Mouse (Mus musculus) urinary bladder, postnatal 4 days (tissue): ENCODE data around the gene Dip2c.

Experiments used
- DNase-seq, 2 experiments: peaks; one replicate each; pipeline ENCODE4 v3.0.0; 2021 to 2022; ENCODE audit warnings: low spot score in 2 of 2

The Dip2c gene

DNA sequence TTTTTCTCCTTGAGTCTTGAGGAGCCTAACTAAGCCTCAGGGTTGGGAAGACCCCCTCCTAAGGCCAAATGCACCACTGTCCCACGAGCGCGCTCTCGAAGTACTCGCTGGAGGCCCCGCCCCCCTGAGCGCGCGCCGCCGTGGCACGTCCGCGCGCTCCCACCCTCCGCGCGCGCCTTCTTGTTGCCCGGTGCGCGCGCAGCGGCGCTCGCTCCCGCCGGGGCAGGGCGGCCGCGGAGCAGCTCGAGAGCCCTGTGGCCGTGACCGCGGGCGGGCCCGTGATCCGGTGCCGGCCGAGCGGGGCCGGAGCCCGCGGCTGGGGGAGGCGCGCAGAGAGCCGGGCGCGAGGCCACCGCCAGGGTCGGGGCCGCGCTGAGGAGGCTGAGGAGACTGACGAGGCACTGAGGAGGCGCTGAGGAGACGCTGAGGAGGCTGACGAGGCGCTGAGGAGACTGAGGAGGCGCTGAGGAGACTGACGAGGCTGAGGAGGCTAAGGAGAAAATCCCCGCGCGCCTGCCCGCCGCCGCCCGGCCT lies at the start of gene Dip2c:
TSS of gene Dip2c (plus strand) at position 207 of the 534 bp plus-strand sequence.
- DNase-seq: peak; percentile 85 to 89

DNA sequence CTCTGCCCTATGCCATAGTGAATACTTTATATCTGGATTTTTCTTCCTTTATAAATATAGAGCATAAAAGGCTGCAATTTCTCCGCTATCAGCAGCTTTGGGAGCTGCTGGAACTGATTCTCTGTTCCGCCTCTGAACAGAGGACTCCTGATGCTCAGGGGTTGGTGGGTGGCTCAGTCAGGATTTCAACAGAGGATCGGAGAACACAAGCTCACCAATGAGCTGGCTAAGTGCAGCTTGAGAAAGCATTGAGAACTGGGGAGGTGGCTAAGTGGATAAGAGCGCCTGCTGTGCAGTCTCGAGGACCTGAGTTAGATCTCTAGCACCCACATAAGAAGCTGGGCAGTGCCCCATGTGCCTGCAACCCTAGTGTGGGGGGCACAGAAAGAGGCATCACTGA lies 49.2 kb upstream of the Dip2c start:
- DNase-seq: no peak

DNA sequence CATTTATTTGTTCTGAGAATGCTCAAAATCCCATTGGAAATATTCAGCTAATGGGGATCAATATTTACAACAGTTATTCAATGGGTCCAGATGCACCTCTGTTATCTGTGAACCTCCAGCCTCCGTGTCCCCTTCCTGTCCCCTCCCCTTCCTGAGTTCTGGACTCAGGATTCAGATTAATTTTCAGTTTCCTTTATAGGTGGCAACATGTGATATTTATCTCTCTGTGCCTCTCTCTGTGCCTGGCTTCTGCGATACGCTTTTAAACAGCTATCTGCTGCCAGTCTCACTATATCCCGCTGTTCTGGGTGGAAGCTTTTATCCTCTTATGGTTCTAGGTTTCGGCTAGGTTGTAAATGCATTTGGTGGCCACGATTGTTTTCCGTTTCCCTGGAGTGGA lies 38.8 kb upstream of the Dip2c start:
- DNase-seq: no peak

DNA sequence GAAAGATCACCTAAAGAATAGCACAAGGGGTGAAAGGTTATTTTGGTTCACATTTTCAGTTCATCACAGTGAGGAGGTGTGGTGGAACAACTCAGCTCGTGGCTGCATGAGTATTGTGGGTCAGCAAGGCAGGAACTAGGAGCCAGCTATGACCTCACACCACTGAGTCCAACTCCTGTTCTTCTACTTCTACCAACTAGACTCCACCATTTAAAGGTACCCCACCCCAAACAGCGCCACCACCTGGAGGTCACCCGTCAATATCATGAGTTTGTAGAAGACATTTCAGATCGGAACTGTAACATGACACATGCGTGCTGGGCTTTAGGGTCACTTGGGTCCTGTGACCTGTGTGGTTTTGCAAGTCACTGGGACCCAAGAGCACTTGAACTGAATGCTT lies 37.2 kb upstream of the Dip2c start:
- no peak for DNase-seq

DNA sequence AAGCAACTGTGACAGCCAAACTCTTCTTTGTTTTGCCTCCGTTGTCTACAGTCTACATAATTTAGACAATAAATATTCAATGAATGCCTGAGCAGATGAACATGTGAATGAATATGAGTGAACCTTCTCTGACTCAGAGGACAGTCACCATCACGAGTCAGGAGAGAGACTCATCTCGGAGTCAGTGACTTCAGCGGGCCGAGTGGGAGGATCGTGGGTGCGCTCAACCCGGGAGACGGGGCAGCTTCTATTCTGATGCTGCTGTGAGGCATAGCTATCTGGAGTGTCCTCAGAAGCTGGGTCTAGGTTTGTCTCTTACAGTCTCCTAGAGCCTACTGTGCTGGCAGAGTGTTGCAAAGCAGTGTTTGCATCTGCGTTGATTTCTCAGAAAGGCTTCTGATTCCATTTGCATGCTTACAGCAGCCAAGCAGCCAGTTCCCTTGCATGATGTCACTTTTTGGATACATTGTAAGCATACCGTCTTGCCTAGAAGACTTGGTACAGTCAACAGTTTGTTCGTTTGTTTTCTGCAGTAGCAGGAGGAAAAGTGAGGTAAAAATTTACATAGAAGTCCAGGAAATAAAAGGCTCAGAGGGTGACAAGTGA lies 36.6 kb upstream of the Dip2c start:
- DNase-seq: no peak

DNA sequence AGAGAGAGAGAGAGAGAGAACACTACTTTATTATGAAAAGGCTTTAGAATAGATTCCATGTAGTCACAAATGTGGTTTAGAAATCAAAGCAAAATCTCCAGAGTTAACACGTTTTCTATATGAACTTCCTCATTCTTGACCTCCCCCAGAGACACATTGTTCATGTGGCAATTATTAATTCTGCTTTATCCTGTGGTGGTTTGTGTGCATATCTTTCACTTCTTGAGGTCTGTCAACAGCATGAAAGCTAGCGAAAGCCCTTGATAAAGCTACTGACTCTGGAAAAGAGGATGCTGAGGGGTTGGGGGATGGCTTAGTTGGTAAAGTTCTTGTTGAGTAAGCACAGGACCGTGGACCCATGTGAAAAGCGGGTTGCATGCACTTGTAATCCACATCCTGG lies 14.6 kb upstream of the Dip2c start:
- no peak for DNase-seq

DNA sequence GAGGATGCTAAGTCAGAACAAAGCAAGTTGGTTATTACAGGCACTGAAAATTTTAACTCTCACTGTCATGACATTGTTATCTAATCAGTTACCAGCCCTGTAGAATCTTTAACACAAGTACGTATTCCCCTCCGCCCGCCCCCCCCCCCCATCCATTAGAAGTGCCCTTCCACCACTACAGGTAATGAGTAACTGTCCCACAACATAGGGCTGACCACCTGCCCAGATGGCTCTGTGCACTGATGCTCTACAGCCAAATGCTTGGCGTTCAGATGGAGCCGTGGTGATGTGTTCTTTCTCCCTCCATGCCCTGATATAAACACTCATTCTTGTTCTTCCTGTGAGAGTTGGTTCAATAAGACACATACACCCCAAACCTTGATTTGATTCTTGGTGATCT lies 10.8 kb upstream of the Dip2c start:
- DNase-seq: no peak

DNA sequence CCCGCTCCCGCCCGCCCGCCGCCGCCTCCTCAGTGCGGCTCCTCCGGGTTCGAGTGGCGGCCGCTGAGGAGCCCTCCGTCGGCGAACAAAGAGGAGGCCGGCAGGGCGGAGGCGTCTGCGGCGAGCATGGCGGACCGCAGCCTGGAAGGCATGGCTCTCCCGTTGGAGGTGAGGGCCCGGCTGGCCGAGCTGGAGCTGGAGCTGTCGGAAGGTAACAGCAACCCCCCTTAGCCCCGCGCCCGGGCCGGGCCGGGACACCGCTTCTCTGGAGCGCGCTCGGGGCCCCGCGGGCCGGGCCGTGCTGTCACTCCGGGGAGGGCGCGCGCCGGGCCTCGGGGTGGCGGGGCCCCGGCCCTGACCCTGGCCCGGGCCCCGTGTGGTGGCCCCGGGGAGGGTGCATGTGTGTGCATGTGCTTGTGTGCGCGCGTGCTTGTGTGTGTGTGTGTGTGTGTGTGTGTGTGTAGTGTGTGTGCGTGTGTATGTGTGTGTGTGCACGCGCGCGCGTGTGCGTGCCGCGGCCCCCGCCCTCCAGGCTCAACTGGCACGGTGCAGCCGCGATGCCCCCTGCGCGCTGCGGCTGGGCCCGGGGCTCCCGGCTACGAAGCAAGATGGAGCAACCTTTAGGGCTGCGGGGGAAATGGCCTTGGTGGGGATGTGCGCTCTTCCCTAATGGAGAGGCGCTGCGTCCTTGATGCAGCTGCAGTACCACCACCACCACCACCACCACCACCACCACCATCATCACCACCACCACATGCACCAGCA lies 710 bp downstream of the Dip2c start:
- peak; percentile 52 to 66 for DNase-seq

DNA sequence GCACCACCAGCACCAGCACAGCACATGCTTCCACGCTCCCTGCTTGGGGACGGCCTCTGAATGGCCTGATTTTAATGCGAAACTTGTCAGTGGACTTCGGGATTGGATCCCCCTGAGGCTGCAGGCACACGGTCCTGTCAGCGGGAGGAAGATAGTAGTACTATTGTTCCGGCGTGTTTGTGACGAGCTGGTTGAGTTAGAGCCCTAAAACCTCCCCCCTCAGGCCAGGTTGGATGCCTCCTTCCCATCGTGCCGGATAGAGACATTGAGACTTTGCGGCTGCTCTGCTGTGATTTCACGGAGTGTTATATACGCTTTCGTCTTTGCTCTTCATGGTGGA lies 1.3 kb downstream of the Dip2c start:
- DNase-seq: no peak

DNA sequence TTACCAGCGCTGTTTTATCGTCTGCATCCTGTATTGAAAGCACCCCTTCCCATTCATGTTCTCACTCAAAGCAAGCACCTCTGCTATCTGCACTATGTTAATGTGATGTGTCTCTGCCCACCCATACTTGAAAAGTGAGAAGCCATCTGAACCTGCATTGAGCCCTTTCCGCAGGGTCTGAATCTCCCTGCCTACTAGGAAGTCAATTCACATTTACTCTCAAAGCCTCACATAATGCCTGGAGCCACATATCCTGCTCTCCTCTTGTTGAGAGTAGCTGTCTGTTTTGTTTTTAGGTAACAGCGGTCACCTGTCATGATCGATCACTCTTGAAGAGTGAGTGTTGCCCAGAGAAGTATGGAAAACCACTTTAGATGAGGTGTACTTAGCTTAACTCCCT lies 2.3 kb downstream of the Dip2c start:
- no peak for DNase-seq

DNA sequence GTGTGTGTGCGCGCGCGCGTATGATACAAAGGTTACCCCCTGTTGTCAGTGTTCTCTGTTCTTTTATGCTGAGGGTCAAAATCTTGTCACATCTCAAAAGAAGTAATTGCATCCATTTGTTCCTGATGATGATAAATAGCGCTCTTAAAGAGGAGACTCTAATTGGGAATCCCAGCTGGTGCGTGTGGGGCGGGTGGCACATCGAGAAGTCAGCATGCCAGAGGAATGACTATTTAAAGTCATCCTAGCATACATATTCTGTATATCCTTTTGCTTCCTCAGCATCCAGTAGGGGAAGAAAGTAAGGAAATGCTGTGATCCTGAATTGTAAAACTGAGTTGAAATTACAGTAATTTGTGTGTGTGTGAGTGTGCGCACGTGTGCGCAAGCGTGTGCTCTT lies 6.7 kb downstream of the Dip2c start:
- DNase-seq: no peak

DNA sequence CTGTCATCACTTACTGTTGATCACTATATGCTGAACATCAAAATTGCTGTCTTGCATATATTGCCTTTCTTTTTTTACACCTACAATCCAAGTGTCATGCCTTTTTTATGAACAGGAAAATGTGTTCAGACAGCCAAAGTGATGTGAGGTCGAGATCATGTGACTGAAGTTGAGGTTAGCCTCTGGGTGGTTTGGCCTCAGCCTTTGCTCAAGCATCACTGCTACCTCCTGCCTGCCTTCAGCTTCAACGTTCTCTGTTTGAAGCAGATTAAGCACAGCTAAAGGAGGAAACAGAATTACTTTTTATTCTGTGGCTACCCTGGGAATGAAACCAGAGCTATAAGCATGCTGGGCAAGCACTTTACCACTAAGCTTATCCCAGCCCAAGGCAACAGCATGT lies 13.6 kb downstream of the Dip2c start:
- DNase-seq: no peak

DNA sequence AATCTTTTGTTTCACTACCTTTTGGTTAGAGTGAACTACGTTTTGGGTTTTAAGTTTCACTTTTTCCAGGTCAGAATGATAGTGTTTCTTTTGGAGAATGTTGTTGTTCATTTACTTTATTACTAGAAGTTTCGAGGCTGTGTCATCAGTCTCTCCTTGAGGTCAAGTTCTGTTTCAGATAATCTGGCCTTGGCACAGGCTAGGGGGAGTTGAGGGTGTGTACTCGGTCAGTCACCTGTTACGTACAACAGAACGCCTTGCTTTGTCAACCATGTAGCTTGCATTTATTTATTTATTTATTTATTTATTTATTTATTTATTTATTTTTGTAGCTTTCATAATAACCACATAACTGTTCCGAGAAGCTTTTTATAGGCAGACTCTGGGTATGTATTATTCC lies 20.0 kb downstream of the Dip2c start:
- DNase-seq: no peak

DNA sequence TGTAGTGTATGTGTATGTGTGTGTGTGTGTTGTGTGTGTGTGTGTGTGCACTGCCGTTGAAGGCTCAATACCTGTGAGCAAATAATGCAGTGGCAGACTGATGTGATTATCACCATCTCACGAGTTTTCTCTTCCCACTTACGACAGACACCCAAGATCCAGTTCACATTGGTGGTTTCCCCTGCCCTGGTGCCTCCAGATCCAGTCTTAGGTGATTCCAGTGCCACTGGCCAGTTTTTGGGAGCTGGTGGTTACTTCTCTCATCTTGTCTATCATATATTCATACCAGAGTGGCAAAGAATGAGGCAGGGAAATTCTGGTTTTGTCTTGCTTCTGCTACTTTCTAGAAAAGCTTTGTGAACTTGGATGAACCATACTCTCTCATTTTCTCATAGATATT lies 20.9 kb downstream of the Dip2c start:
- no peak for DNase-seq

DNA sequence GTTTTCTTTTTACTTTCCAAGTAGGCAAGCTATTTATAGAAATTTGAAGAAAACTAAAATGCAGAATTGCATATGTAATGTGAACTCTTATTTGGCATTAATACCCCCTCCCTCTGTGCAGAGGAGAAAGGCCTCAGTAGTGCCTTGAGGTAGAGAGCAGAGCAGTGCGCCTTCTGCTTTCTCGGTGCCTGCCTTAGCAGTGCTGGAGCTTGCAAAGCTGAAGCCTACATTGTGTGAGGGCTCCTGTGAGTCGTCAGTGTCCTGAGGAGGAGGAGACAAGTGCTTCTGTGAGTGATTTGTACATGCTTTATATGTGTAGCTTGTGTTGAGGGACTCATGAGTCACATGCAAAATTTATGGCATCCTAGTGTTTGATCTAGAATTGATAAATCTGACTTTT lies 21.4 kb downstream of the Dip2c start:
- DNase-seq: no peak

DNA sequence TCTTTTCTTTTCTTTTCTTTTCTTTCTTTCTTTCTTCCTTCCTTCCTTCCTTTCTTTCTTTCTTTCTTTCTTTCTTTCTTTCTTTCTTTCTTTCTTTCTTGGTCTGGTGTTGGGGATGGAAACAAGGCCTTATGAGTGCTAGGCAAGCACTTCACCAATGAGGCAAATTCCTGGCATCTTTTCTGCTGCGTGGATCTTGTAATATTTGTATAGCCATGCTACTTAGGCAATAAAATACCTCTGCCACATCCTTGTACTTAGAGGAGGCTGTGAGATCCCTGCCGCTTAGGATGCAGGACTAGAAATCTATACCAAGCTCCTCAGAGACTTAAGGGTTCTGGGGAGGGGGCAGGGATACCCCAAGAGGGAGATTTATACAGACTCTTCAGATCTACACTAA lies 23.3 kb downstream of the Dip2c start:
- DNase-seq: no peak

DNA sequence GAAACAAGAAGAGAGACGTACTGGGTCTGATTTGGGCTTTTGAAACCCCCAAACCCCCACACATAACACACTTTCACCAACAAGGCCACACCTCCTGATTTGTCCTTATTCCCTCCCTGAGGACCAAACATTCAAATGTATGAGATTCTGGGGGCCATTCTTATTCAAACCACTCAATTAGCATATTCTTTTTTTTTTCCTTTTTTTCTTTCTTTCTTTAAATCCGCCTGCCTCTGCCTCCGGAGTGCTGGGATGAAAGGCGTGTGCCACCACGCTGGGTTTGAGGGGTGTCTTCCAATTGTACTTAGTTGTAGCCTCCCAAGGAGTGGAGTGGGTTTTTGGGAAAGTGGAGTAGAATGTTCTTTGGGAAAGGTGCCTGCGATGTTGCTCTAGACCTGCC lies 32.5 kb downstream of the Dip2c start:
- DNase-seq: no peak

DNA sequence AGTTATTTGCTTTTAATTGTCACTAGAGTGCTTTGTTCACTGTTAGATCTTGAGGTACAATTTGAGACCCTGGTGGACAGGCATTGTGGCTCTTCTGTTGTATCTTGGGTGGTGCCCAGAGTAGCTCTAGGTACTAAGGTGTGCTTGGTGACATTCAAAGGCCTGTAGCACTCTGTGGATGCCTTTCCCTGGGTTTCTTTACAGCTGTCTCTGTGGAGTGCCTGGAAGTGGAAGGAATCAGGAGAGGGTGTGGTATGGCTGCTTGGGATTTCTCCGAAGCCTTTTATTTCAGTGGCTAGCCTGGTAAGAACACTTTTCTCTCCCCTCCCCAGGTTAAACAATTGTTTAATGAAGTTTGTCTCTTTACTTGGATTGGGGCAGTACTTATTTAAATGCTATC lies 34.5 kb downstream of the Dip2c start:
- no peak for DNase-seq

DNA sequence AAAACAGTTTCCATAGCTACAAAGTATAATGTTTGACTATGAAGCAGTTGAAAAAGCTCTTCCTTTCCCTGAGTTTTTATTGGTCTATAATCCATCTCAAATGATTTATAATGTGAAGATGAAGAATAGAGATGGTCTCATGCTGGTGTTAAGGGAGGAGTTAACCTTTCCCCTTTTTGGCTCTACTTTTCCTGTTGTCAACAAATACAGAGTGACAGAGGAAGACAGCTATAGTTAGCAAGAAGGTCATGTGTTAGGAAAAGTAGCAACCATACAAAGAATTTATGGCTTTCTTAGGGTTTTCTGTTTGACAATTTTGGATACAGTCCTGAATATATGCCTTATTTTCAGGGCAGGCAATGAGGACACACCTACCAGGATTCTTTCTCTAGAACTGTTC lies 36.6 kb downstream of the Dip2c start:
- no peak for DNase-seq

DNA sequence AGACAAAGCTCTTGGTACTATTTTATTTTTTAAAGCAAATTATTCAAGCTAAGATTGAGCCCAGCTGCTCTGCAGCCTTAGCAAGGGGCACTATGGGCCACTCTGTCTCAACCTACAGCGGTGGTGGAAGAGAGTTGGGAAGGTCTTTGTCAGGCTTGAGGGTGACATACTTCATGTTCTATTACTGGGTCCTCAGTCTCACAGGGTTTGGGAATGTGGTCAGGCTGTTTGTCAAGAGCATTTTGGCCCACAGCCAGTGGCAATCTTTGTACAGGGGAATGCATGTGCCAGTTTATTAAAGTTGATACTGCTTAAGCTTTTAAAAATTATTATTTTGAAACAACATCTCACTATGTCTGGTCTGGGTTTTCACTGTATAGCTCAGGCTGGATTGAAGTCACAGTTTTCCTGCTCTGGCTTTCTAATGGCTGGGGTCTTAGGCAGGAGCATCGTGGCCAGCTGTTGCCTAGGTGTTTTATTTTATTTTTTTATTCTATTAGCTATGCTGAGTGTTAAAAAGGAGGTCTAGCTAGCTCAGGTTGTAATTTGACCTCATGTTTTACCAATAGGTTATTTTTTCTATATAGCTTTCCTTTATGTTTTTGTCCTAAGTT lies 37.9 kb downstream of the Dip2c start:
- DNase-seq: no peak

DNA sequence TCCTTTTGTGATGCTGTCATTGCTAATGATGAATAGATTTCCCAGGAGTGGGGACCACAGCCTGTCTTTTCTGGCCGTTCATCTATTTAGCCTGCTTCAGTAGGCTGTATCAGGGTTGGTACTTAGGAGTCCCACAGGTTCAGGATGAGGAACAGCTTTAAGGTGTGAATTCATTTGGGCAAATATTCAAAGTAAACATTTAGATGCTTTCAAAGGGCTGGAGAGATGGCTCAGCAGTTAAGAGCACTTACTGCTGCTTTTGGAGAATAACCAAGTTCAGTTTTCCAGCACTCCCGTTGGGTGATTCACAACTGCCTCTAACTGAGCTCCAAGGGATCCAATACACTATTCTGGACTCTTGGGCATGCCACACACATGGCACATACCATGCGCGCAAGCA lies 38.4 kb downstream of the Dip2c start:
- no peak for DNase-seq

DNA sequence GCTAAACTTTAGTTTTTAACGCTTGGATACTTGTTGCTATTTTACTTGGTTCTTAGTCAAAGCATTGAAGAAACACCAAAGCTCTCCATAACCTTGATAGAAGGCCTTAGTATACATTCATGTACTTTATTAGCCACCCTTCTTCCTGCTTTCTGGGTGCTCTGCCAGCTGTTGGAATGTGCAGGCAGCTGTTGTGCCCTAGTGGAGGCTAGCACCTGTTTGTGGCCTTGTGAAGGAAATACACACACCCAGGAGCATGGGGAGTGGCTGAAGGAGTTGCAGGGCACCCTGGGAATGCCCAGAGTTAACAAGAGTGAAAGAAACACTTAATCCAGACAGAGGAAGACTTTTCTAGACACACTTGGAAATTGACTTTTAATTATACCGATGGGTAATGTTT lies 43.4 kb downstream of the Dip2c start:
- DNase-seq: no peak

DNA sequence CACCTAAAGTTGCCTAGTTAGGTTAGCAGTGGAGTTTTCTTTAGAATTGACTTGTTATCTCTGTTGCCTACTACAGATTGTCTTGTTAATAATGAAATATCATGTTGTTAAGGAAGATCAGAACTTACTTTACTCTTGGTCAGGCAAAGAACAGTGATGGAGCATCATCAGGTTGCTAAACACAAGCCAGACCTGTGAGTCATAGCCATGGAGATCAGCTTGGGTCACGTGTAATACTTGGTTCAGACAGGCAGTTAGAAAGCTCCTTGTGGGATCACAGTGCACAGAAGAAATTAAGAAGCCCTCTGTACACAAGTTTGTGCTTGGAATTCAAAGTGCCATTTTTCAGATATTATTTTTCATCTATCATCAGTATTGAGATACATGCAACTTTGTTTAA lies 48.9 kb downstream of the Dip2c start:
- DNase-seq: no peak
